Mouse (Mus musculus): ENCODE measurements at regions not wholly inside any gene's neighbourhood (a gene's known extent, or its start where the extent isn't known, plus 50 kb on each side); places are given as distances from the start of the nearest gene placed in this dataset.

GRCm38 (mm10) chr8:79587258-79587657 lies 52.2 kb upstream of the Otud4 start:
- DNase-seq (ENCODE audit: low read depth, low spot score) = peak; percentile 75

- DNase-seq (ENCODE audit: low read depth, low spot score) = peak; percentile 78
Observed at GRCm38 (mm10) chr8:79584966-79585365, 54.5 kb upstream of the Otud4 start.

GRCm38 (mm10) chr8:79583326-79583725 lies 56.1 kb upstream of the Otud4 start:
- peak; percentile 36 for DNase-seq (ENCODE audit: low read depth, low spot score)

GRCm38 (mm10) chr8:79582195-79582594 lies 57.2 kb upstream of the Otud4 start:
- no peak for DNase-seq (ENCODE audit: low read depth, low spot score)

- DNase-seq (ENCODE audit: low read depth, low spot score) = no peak
Observed at GRCm38 (mm10) chr8:79576086-79576485, 63.3 kb upstream of the Otud4 start.

GRCm38 (mm10) chr8:79575175-79575734 lies 64.2 kb upstream of the Otud4 start:
- DNase-seq (ENCODE audit: low read depth, low spot score) = peak; percentile 40

- DNase-seq (ENCODE audit: low read depth, low spot score) = no peak
Observed at GRCm38 (mm10) chr8:79573491-79573890, 65.9 kb upstream of the Otud4 start.

GRCm38 (mm10) chr8:79572526-79572925 lies 66.9 kb upstream of the Otud4 start:
- DNase-seq (ENCODE audit: low read depth, low spot score) = no peak

GRCm38 (mm10) chr8:79563101-79563500 lies 76.3 kb upstream of the Otud4 start:
- no peak for DNase-seq (ENCODE audit: low read depth, low spot score)

- DNase-seq (ENCODE audit: low read depth, low spot score) = peak; percentile 21
Observed at GRCm38 (mm10) chr8:79562669-79563068, 76.7 kb upstream of the Otud4 start.

- peak; percentile 69 for DNase-seq (ENCODE audit: low read depth, low spot score)
Observed at GRCm38 (mm10) chr8:79562071-79562581, 77.3 kb upstream of the Otud4 start.

GRCm38 (mm10) chr8:79561269-79562063 lies 78.0 kb upstream of the Otud4 start:
- DNase-seq (ENCODE audit: low read depth, low spot score) = no peak

- DNase-seq (ENCODE audit: low read depth, low spot score) = peak; percentile 52
Observed at GRCm38 (mm10) chr8:79559516-79559915, 79.9 kb upstream of the Otud4 start.

GRCm38 (mm10) chr8:79554311-79554710 lies 85.1 kb upstream of the Otud4 start:
- DNase-seq (ENCODE audit: low read depth, low spot score) = no peak

GRCm38 (mm10) chr8:79550151-79550550 lies 89.3 kb upstream of the Otud4 start:
- DNase-seq (ENCODE audit: low read depth, low spot score) = no peak

- no peak for DNase-seq (ENCODE audit: low read depth, low spot score)
Observed at GRCm38 (mm10) chr8:79548156-79548555, 91.3 kb upstream of the Otud4 start.

GRCm38 (mm10) chr8:79545866-79546373 lies 93.5 kb upstream of the Otud4 start:
- DNase-seq (ENCODE audit: low read depth, low spot score) = no peak

GRCm38 (mm10) chr8:79542461-79542860 lies 97.0 kb upstream of the Otud4 start:
- no peak for DNase-seq (ENCODE audit: low read depth, low spot score)

GRCm38 (mm10) chr8:79540053-79540452 lies 99.4 kb upstream of the Otud4 start:
- DNase-seq (ENCODE audit: low read depth, low spot score) = no peak

- peak; percentile 45 for DNase-seq (ENCODE audit: low read depth, low spot score)
Observed at GRCm38 (mm10) chr8:79534271-79534889, 105.0 kb upstream of the Otud4 start.

GRCm38 (mm10) chr8:79529556-79529955 lies 109.9 kb upstream of the Otud4 start:
- peak; percentile 14 for DNase-seq (ENCODE audit: low read depth, low spot score)

- DNase-seq (ENCODE audit: low read depth, low spot score) = no peak
Observed at GRCm38 (mm10) chr8:79522040-79522439, 117.4 kb upstream of the Otud4 start.
